Mouse (Mus musculus) small intestine, adult 2 months (tissue): Measurements from ENCODE around the gene Pck1.

Source experiments
- CTCF ChIP-seq: fragments of 200-500 bp; IDR thresholded peaks from 2 replicates; pipeline ENCODE4 v1.5.1; 2012; ENCODE audit warnings: low read depth, mild to moderate bottlenecking, control low read depth, inconsistent platforms, low read length, moderate library complexity, mixed read lengths; ENCODE audit not compliant: insufficient replicate concordance, insufficient read length; ENCODE audit errors: extremely low read depth
- POLR2A ChIP-seq: fragments of 200-500 bp; IDR thresholded peaks from 2 replicates; pipeline ENCODE4 v1.6.1; 2012; ENCODE audit warnings: low read depth, mild to moderate bottlenecking, control low read depth, inconsistent platforms, low read length, moderate library complexity

- TF ChIP-seq CTCF (no peak), POLR2A (no peak)
Measured at GRCm38 (mm10) chr2:173156923-173157322, 4.1 kb downstream of the Pck1 start.
